Mouse (Mus musculus) thymus, postnatal 4 days (tissue): Measurements from ENCODE around the gene Cdc37l1.
A peak's percentile ranks its signal among the peaks of the same experiment; 100 is the strongest.
"Not testable (repeated sequence)": the region's sequence is repeated elsewhere in the genome, so short reads cannot be mapped to it uniquely, and the experiment has no call there.

Source experiments
- DNase-seq: peaks from one replicate; pipeline ENCODE4 v3.0.0; 2021

The Cdc37l1 gene

DNA sequence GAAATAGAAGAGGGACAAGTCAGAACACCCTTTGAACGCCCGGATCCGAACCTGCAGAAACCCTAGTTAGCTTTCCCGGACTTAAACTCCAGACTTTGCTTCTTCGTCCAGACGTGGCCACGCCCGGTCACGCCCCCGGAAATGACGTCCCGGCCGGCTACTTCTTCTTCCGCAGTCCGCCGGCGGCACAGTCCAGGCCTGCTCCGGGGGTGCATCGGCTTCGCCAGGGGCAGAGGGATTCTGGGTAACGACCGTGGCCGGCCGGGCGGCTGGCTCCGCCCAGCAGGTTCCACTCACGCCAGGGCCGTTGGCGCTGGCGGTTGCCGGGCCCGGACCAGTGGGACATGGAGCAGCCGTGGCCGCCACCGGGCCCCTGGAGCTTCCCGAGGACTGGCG lies at the start of gene Cdc37l1:
Gene Cdc37l1 (plus strand): TSS at position 159 of the 396 bp plus-strand sequence.
- peak; percentile 97 for DNase-seq

DNA sequence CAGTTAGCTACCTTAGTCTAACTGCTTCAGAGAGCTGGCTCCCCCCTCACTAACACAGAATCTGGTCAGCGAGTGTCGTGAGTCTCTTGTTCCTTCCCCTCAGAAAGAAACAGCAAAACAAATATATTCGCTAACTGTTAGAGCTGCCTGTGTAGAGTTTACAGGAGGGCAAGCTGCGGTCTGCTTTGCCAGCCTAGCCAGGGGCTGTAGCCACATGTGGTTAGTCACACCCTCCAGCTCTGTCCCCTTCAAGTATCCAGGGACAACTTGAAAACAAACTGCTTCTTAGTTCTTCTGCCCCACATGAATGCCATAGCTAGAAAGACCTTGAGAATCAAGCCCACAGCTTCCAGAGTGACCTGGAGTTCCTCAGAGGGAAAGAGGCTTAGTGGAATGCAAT lies 48.9 kb upstream of the Cdc37l1 start:
- DNase-seq, result no peak

DNA sequence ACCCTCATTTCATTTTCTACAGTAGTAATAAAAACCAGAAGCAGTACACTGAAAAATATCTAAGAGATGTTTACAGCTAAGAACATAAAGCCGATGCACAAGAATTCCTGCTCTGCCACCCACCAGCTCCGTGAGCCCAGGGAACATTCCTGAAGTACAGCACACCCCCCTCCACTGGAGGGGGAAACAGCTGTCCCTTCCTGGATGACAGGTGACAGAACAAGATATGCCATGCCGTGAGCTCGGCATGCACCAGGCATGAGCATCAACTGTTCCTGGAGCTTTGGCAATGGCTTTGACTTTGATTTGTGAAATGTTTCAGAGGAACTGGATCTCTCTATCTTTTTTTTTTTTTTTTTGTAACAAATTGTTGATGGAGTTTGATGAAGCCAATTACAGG lies 43.4 kb upstream of the Cdc37l1 start:
- no peak for DNase-seq

DNA sequence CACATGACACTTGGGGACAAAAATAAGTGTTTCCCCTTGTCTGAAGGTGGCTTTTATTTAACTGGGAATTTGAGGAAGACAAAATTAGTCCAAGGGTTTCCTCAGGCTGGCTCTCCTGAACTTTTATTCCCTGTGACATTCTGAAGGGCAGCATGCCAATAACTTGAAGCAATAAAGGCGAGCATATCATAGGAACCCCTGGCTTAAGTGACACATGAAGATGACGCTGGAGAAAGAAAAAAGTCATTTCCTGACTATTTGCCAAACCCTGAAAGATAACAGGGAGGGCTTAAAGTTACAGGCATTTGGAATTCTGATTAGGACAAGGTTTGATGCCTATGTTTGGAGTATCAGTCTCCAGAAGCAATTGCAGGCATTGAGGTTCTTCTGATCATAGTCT lies 42.8 kb upstream of the Cdc37l1 start:
- DNase-seq, result no peak

DNA sequence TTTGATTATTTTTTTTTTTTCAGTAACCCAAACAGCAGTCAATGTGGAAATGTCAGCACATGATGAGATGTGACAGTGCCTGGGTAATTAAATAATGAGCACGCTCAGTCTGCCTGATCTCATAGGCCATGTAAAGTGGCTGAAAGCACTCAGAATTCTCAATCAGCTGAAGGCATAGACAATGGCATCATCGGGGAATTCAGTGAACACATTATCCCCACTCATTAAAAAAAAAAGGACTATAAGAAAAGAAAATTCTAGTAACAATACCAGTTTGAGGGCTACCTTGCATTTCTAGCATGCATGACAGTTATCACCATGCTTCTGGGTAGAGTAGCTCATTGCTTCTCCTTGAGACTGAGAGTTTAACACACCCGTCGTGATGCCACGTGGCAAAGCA lies 38.9 kb upstream of the Cdc37l1 start:
- no peak for DNase-seq

DNA sequence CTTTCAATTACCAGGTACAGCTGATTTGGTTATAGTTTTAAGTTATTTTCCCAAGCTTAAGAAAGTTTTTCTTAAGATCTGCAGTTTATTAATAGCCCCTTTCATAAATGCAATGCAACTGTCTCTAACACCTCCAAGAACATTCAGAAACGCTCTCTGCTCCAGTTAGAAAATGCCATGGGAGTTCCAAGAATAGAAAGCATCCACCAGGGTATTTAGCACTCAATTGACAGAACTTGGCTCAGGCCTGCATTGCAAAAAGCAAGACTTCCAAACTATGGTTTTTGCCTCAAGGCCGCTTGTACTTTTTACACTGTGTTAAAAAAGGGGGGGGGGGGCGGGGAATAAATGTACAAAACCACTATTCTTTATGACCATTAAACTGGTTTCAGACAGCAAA lies 27.0 kb upstream of the Cdc37l1 start:
- DNase-seq, result no peak

DNA sequence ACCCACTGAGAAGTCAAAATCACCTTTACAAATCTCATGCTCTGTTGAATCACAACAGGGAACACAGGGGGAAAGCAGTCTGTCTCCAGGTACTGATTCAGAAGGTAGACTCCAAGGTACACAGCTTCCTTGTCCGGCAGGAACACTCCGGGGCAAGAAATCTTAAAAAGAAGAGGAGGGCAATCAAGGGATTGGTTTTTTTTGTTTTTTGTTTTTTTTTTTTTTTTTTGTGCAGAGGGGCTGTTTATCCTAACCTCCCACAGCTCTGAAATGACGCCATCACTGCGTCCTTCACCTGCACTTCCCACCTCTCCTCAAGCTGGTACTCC lies 26.7 kb upstream of the Cdc37l1 start:
- no peak for DNase-seq

DNA sequence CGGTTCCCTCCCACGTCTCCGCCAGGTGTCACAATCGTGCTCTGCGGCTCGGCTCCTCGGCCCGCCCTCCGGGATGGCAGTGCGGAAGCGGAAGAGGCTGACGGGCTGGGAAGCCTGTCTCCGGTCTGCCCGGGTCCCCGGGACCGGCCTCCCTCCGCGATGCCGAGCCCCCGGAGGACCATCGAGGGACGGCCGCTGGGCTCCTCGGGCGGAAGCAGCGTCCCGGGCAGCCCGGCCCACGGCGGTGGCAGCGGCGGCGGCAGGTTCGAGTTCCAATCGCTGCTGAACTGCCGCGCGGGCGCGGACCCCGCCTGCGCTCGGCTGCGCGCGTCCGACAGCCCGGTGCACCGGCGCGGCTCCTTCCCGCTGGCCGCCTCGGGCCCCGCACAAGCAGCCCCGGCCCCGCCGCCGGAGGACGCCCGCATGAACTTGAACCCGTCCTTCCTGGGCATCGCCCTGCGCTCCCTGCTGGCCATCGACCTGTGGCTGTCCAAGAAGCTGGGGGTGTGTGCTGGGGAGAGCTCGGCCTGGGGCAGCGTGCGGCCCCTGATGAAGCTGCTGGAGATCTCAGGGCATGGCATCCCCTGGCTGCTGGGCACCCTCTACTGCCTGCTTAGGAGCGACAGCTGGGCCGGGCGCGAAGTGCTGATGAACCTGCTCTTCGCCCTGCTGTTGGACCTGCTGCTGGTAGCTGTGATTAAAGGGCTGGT lies 26.2 kb upstream of the Cdc37l1 start, which contains the start of gene Plpp6:
Gene Plpp6 (plus strand): TSS at position 112 of the 710 bp plus-strand sequence.
- peak; percentile 88 for DNase-seq

DNA sequence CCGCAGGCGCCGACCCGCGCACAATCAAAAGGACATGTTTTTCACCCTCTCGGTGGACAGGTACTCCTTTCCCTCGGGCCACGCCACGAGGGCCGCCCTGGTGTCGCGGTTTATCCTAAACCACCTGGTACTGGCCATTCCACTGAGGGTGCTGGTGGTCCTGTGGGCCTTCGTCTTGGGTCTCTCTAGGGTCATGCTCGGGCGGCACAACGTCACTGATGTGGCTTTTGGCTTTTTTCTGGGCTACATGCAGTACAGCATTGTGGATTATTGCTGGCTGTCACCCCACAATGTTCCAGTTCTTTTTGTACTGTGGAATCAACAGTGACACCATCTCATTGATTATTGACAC lies 25.6 kb upstream of the Cdc37l1 start:
- no peak for DNase-seq

DNA sequence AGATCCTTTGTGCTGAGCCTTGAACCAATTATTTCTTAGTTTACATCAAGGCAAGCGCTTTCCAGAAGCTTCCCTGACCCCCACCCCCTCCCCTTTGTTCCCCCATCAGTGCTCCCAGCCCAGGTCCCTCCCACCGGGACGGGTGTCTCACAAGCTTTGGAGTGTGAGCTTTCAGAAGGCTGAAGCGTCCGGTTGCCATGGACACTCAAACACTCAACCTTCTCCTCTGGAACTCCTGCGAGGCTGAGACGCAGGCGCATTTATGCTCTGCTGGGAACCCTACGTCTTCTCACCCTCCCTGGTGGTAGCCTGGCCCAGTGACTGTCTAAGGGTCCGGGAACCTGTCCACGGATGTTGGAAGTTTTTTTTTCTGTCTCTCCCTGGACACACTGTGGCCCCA lies 22.5 kb upstream of the Cdc37l1 start, which contains the start of gene 4430402I18Rik:
Gene 4430402I18Rik (minus strand): TSS at position 149 of the 400 bp plus-strand sequence.
- DNase-seq, result no peak

DNA sequence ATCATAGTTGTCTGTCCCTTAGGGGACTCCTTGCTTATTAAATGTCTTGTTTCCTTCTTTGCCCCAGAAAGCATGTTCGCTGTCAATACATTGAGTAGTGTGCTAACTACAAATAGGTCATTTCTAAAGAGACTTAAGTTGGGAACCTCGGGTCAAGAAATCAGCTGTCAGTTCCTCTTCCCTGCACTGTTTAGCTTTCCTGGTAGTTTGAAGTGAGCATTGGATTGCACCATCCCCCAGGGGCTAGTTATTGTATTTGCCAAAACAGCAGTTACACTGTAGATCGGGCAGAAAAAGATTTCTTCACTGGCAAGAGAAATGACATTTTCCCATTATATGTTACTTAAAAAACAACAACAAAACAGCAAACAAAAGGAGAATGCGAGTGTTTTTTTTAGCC lies 22.0 kb upstream of the Cdc37l1 start:
- no peak for DNase-seq

DNA sequence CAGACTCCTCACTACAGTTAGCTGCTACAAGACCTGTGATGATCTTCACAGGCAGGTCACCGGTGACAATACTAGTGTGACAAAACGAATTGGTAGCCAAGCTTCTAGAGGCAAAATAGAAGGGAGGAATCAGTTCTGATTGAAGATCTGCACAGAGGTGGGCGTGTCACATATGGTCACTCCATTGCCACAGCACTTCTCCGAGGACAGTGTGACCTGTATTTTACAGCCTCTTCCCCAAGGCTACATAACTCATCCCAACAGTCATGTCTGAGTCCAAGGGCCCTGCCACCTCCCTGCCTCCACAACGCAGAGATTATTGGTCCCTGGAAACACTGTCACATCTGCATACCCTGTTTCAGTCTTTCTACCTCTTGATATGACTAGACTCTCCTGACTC lies 20.9 kb upstream of the Cdc37l1 start:
- DNase-seq, result no peak

DNA sequence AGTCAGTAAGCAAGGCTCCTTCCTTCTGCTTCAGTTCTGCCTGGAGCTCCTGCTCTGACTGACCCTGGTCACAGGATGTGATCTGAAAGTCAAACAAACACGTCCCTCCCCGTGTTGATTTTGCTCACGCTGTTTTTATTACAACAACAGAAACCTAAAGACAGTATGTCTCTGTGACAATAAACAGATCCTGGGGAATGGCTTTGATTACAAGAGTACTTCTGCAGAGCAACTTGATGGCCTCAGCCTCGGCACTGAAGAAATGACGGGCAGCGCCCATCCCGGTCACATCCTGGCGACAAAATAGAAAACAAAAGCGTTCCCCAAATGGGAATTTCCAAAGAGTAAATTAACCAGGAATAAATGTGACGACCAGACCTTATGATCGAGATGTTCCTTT lies 19.9 kb upstream of the Cdc37l1 start:
- DNase-seq, result no peak

DNA sequence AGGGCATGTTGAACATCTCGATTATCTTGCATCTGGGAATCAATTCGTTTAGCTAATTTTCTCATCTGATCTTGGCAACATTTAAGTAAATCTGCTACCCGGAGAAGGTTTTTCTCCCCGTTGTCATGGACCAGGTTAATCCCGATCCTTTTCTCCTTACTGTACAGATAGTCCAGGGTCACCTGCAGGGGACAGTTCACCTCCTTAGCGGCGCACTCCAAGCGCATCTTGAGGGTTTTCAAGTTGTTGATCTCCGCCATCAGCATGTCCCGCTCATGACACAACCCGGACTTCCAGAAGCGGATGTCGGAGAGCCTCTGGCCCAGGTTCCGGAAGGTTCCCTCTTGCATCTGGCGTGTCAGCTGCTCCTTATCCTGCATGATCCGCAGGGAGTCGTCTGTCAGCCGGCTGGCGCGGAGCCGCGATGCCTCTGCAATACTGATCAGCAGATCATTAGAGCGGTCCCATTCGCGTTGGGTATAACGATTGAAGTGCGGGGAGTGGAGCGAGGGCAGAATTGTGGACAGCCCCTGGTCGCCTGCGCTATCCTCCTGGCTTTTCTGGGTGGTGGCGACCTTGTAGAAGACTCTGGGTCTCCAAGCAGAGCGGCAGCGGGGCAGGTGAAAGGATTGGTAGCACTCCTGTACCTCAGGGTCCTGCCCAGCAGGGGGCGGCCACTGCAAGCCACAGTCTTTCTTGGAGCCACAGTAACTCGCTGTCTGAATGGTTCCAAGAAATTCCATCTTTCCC lies 15.1 kb upstream of the Cdc37l1 start:
- peak; percentile 91 for DNase-seq

DNA sequence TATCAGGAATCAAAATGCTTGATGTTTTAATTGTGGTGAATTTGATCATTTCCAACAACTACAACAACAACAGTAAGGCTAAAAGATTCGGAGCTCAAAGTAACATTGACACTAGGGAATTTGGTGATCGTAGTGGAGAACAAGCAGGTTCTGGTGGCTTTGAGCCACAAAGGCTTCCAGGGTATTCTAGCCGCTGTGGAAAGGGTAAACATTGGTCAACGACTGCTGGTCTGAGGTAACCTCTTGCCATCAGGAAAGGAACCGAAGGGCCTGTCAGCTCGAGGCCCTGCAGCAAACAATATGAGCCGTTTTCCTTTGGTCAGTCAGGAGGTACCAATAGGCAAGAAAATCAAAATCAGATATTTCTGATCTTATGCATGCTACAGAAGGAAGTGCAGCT lies 7.5 kb upstream of the Cdc37l1 start:
- DNase-seq, result no peak

DNA sequence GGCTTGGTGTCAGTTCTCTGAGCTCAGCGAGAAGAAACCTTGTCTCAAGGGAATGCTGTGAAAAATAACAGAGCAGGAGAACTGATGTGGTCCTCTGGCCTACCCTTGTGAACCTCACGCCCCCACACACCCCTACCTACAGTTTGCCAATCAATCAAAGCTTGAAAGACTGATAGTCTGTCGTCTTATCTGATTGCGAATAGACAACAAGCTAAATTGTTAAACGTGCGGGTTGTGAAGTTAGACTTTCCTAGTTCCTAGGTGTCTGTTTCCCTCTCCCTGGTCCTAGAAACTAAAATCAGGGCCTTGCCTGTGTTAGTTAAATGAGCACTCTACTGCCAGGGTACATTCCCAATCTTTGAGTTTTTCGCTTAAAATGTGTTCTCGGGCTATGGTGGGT lies 637 bp upstream of the Cdc37l1 start:
- no peak for DNase-seq

DNA sequence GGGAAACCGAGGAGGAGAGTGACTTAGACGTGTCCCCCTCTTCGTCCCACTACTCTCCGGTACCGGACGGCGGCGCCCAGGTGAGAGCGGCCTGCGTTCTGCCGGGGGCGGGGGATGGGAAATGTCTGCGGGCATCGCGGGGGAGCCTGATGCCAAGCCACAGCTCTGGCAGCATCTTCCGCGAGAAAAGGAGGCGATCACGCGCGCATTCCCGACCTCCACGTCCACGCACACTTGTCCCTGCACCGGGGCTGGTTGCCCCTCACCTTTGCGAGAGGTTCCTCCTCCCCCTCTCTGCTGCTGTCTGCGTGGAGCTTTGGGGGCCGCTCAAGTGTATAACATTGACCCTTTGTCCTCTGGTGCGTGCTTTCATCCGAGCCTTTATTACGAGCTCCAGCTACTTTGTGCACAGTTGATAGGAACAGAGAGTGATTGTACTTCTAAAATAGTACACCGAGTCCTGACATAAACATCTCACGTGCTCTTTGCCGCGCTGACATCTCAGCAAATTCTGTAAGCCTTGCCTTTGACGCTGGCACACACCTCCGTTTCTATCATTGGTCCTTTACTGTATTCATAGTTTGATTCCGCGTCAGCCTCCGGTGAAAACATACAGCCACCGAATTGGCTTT lies 554 bp downstream of the Cdc37l1 start:
- DNase-seq, result no peak

DNA sequence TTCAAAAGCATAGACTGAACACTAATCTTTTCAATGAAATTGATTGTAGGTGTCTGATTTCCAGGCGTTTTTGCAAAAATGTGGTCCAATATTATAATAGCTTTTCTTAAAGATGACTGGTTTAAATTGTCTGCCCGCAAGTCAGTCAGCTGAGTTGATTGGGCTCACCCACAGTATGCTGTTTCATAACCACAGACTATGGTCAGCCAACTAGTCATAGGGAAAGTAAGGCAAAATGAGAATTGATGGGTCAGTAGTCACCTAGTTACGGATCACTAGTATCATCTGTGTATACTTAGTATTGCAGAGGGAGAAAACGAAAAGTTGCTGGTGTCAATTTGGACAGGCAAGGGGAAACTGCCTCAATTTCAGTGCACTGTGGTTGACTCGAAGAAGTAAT lies 1.2 kb downstream of the Cdc37l1 start:
- no peak for DNase-seq

DNA sequence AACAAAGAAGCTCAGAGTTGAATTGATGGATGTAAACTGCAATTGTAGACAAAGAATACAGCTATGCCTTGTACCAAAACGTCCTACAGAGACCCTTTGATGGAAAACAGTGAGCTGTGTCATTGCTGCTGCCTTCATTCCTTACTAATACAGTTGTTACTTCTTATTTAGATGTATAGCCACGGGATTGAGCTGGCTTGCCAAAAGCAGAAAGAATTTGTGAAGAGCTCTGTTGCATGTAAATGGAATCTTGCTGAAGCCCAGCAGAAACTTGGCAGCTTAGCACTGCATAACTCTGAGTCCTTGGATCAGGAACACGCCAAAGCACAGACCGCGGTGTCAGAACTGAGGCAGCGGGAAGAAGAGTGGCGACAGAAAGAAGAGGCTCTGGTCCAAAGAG lies 4.7 kb downstream of the Cdc37l1 start:
- DNase-seq, result no peak

DNA sequence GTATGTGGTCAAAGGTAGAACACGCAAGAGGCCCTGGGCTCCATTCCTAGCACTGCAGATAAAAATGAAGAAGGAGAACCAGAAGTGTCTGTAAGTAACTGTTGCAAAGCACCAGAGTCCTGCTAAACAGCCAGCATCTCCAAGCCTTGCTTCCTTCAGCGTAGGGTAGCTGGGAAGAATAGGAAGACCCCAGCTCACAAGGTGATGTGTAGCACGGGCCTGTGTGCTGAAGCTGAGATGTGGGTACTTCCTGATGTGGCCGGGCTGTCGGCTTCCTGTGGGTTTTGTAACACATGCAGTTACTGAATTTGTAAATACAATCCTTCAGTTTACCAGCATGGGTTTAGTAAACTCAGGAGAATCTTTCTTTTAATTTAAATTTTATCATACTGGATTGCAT lies 5.2 kb downstream of the Cdc37l1 start:
- no peak for DNase-seq

DNA sequence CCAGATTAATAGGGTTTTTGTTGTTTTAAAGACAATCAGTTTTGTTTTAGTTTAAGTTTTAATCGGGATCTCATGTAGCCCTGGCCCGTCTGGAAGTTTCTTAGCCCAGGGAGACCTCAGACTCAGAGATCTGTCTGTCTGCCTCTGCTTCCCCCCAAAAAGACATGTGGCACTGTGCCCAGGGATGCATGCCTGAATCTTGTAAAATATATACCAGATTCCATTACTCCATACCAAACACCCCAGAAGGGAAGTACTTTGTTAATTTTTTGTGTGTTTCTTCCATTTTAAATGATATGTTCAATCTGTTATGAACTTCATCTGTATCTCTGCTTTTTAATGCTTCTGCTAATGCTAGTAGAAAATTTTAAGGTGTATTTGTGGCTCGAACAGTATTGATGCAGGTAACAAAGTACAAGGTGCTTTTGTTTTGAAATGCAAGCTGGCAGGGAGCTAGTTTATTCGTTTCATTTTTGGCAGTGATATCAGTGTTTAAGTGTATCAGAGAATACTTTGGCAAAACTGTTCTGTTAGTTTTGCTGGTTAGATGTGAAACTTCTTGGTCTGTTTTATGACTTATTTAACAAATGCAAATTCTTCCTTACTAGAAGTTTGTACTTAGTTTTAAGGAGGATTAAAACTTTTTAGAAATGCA lies 8.0 kb downstream of the Cdc37l1 start:
- no peak for DNase-seq

DNA sequence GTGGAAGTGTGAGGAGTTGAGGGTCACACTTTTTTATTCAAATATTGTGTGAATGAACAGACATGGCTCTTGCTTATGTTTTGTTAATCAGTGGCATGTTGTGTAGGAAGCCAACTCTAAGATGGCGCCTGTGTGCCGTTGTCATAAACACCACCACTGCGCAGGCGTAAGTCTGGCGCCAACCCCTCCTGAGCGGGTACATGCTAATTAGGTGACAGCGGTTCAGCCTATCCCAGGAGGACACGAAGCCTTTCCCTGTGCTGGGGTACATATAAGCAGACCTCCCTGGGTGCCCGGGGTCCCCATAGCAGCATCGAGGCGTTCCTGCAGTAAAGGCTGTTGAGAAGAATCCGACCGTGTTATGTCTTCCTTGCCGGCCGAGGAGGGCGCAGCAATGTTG lies 10.2 kb downstream of the Cdc37l1 start:
- not testable (repeated sequence) for DNase-seq

DNA sequence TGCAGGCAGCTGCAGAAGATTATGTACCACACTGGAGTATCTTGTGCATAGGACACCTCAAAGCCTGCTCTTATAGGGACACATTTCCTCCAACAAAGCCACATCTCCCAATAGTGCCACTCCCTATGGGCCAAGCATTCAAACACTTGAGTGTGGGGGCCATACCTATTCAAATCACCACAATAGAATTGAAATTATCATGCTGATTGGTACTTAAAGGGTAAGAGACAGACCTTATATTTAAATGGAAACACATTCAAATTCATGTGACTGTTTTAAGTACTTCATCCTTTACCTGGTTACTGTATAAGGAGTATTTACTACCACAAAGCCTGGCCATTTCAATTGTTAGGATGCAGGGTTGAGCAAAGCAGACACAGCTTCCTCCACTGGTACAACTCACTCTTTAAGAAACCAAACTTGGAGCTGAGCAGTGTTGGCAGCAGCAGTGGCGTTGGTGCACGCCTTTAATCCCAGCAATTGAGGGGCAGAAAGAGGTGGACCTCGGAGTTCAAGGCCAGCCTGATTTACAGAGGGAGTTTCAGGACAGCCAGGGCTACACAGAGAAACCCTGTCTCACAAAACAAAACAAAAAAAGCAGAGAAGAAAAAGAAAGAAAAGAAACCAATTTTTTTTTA lies 18.0 kb downstream of the Cdc37l1 start:
- DNase-seq, result no peak
